9 mouse cellular contexts compared by ENCODE assay signal in genomic region chr12:108396081-108396947, GRCm38 (mm10). TPM values are rescaled to one million over a fixed set of nuclear protein-coding genes. Genes with fewer than 3 reads are reported as not detected.
DNase-seq lines count a peak whose midpoint lies in the region; ATAC-seq and TF ChIP-seq lines count a peak whose summit lies in the region.
"Had no signal": no experiment of that assay in that cellular context is flagged by ENCODE, and none has a peak within 500 bp of the region (broad histone marks: within the 10 kb centered on the region; RNA-seq: fewer than 3 reads in every experiment).

No protein-coding gene starts in this region.

- H3K4me1 ChIP-seq in neural tube, embryonic 14.5 days (ENCODE audit: control insufficient read depth, insufficient read depth, low read length): peaks cover 9% of the 10 kb centered on the region; the same call in 1 of the 2 replicates

- TF ChIP-seq CTCF in C2C12 (IDR thresholded peaks at IDR 0.05; ENCODE audit: control insufficient read depth, insufficient read depth, insufficient read length): no peak
- TF ChIP-seq CTCF in brain, embryonic 14.5 days (IDR thresholded peaks at IDR 0.05; ENCODE audit: borderline replicate concordance, extremely low read depth, insufficient read depth, insufficient read length): no peak

- no peaks in the 10 kb centered on the region for H3K9me3 ChIP-seq in neural tube, embryonic 14.5 days (ENCODE audit: control insufficient read depth, low read length)
- H3K9me3 ChIP-seq: limb, embryonic 12.5 days had no signal

- H3K79me2 ChIP-seq in C2C12 (ENCODE audit: control insufficient read depth, insufficient read depth): peaks cover 7% of the 10 kb centered on the region

- H3K9ac ChIP-seq in neural tube, embryonic 14.5 days (replicated peaks; ENCODE audit: low read depth, low read length): no peak overlapping the region
- H3K9ac ChIP-seq: limb, embryonic 12.5 days had no signal

- peak; percentile 92 for ATAC-seq in neural tube, embryonic 14.5 days (ENCODE audit: low read depth)
- ATAC-seq in monocyte, adult 5-6 weeks (replicated peaks; ENCODE audit: insufficient number of reproducible peaks, low FRiP score, low TSS enrichment, poor library complexity, severe bottlenecking): no peak
- no peak for ATAC-seq in inflammation-experienced regulatory T-cells, adult 6 months

- H3K27ac ChIP-seq in neural tube, embryonic 14.5 days (ENCODE audit: low read depth, low read length): peak overlapping the region; percentile 65; the same call in 1 of the 2 replicates
- H3K27ac ChIP-seq: limb, embryonic 12.5 days had no signal

- no peak overlapping the region for H3K4me2 ChIP-seq in neural tube, embryonic 14.5 days (ENCODE audit: low read depth, low read length)
- H3K4me2 ChIP-seq: limb, embryonic 12.5 days had no signal

- no peak overlapping the region for H3ac ChIP-seq in C2C12 (ENCODE audit: control insufficient read depth, insufficient read length, low read depth)

- WGBS in neural tube, embryonic 14.5 days: 55% methylated on average over 11 of the region's 11 CpGs

- peaks cover 4% of the 10 kb centered on the region for H3K79me3 ChIP-seq in C2C12 (ENCODE audit: low read depth)

- peak; percentile 99 for DNase-seq in brain, embryonic 14.5 days (ENCODE audit: low read depth)
- peak; percentile 43 to 53 for DNase-seq in frontal cortex, postnatal 14 days (ENCODE audit: low spot score in 2 of 2)
- peak; percentile 38 for DNase-seq in layer of hippocampus, adult 9-10 months (ENCODE audit: low spot score)
- DNase-seq in heart, adult 9 months (ENCODE audit: low spot score in 2 of 2): no peak

- TF ChIP-seq POLR2A in brain, embryonic 14.5 days (IDR thresholded peaks at IDR 0.05; ENCODE audit: borderline replicate concordance, extremely low read depth, insufficient read depth, insufficient read length, poor library complexity, severe bottlenecking): no peak

- no peak overlapping the region for H3K4me3 ChIP-seq in C2C12 (ENCODE audit: insufficient read depth, poor library complexity, severe bottlenecking)
- H3K4me3 ChIP-seq in neural tube, embryonic 14.5 days (ENCODE audit: low read depth, low read length): no peak overlapping the region
- H3K4me3 ChIP-seq: limb, embryonic 12.5 days had no signal

- H3K27me3 ChIP-seq in C2C12 (ENCODE audit: control insufficient read depth, insufficient read depth, insufficient read length): no peaks in the 10 kb centered on the region
- no peaks in the 10 kb centered on the region for H3K27me3 ChIP-seq in neural tube, embryonic 14.5 days (ENCODE audit: control insufficient read depth, insufficient read depth, low read length)
- H3K27me3 ChIP-seq: limb, embryonic 12.5 days had no signal

- H3K36me3 ChIP-seq in C2C12 (ENCODE audit: control insufficient read depth, insufficient read depth): no peaks in the 10 kb centered on the region
- H3K36me3 ChIP-seq in neural tube, embryonic 14.5 days (ENCODE audit: control insufficient read depth, insufficient read depth, low read length): no peaks in the 10 kb centered on the region
- H3K36me3 ChIP-seq: limb, embryonic 12.5 days had no signal

TF ChIP-seq in C2C12, 6 proteins besides CTCF, POLR2A, EP300 and RAD21:
- TF ChIP-seq USF1 (IDR thresholded peaks at IDR 0.05; ENCODE audit: low read depth) (no peak), MAX (IDR thresholded peaks at IDR 0.05) (no peak), CEBPB (IDR thresholded peaks at IDR 0.05; ENCODE audit: low read depth) (no peak), MYOD1 (IDR thresholded peaks at IDR 0.05; ENCODE audit: control insufficient read depth, insufficient read length, low read depth) (no peak), FOSL1 (IDR thresholded peaks at IDR 0.05; ENCODE audit: insufficient read depth, low read length, poor library complexity, severe bottlenecking) (peak; percentile 77), MYOG (IDR thresholded peaks at IDR 0.05; ENCODE audit: control insufficient read depth, extremely low read depth, insufficient read length) (no peak)
TF ChIP-seq in C2C12: peak in this region for 1.

RNA-seq across cellular contexts. Expression of gene Eml1, which starts 25.6 kb away (rescaled TPM):
- 45.2 TPM for polyA plus RNA-seq in C2C12 (2012; fragmentation: generic; extraction: Trizol)
- polyA plus RNA-seq in brain, embryonic 14.5 days (2012; rRNA removed): 40.9 and 45.6 TPM in 2 replicates
- polyA plus RNA-seq in neural tube, embryonic 14.5 days (2014; fragmentation: Nextera tagmentation; extraction: Ambion mirVana): 48.9 and 82.8 TPM in 2 replicates
- total RNA-seq in monocyte, adult 5-6 weeks (2017): not detected in 3 replicates
- not detected for polyA plus RNA-seq in inflammation-experienced regulatory T-cells, adult 6 months (2017; shearing (Covaris generic))

Comparison
In these comparisons a context has a peak if more than half of its experiments do, and no peak if none do; other contexts are left out.
1. DNase-seq: peak in brain, embryonic 14.5 days (single experiment), frontal cortex, postnatal 14 days (2 of 2) and layer of hippocampus, adult 9-10 months (single experiment); none in heart, adult 9 months (0 of 2).
2. RNA of gene Eml1, which starts 25.6 kb away (polyA plus RNA-seq): 48.9 to 82.8 TPM in neural tube, embryonic 14.5 days, 40.9 to 45.6 TPM in brain, embryonic 14.5 days and 45.2 TPM in C2C12 (single experiment); not detected in inflammation-experienced regulatory T-cells, adult 6 months; every median in the first group is over 10 times any median in the second.